Mouse (Mus musculus) NIH3T3 (cell line): ENCODE results near the gene Cyp27b1.
A peak's percentile ranks its signal among the peaks of the same experiment; 100 is the strongest.
"Not testable (repeated sequence)": the region's sequence is repeated elsewhere in the genome, so short reads cannot be mapped to it uniquely, and the experiment has no call there.

Experiments
- DNase-seq: peaks from one replicate; pipeline ENCODE4 v3.0.0-alpha.2; 2012; ENCODE audit warnings: low read depth

Cyp27b1 gene

DNA sequence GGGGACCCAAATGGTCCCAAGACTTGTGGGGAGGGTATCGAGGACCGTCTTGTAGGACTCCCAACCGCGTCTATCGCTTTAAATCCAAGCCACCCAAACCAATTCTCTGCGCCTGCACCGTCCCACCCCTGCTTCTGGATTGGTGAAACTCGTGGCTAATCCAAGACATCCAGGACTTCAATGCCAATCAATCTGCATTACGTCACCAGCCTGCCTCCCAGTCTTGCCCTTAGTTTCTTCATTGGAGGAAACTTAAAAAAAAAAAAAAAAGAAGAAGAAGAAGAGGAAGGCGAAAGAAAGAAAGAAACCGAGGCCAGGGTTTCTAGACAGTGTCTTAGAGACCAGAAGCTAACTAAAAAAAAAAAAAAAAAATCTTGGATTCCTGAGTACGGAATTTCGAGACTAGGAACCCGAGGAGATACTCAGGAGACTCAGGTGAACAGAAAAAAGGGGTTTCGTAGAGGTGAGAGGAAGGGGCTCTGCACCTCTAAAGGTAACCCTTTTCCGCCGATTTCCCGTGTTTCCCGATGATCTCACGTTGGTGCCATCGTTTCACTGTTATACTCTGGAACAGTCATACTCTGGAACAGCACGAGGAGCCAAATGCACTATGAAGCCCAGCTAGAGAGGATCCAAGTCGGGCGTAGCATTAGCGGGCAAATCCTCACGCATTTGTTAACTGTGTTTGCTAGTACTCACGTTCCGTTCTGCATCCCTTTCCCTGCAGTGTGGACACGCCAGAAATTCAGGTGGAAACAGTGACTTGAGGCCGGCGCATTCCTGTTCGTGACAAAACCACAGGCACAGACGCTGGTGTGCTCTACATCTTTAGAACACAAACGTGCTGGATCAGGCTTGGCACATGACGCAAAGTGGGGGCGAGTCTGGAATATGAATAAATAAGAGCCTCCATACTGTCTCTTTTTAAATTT, 22.4 kb downstream of the Cyp27b1 start, which contains the start of gene Tspan31:
TSS of gene Tspan31 (minus strand) at position 75 of the 932 bp plus-strand sequence.
- peak; percentile 98 for DNase-seq

DNA sequence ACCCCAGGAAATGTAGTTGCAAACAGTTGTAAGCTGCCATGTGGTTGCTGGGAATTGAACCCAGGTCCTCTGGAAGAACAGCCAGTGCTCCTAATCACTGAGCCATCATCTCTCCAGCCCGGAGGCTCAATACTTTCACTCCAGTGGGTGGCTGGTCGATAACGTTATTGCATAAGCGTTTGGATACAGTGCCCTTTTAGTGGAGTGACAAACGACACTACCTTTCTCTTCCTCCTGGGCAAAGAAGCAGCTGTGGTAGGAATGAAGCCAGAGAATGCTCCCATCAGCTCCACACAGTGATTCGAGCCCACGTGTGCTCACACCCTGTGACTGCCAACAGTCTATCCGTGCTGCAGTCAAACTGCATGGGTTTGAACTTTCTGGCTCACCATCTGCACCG, 23.2 kb downstream of the Cyp27b1 start:
- DNase-seq: peak; percentile 24

- not testable (repeated sequence) for DNase-seq
Observed at GRCm38 (mm10) chr10:127072270-127072669, 24.2 kb downstream of the Cyp27b1 start.

- not testable (repeated sequence) for DNase-seq
Observed at GRCm38 (mm10) chr10:127072969-127073368, 24.9 kb downstream of the Cyp27b1 start.

GRCm38 (mm10) chr10:127073981-127074380, 25.9 kb downstream of the Cyp27b1 start:
- DNase-seq: peak; percentile 91

DNA sequence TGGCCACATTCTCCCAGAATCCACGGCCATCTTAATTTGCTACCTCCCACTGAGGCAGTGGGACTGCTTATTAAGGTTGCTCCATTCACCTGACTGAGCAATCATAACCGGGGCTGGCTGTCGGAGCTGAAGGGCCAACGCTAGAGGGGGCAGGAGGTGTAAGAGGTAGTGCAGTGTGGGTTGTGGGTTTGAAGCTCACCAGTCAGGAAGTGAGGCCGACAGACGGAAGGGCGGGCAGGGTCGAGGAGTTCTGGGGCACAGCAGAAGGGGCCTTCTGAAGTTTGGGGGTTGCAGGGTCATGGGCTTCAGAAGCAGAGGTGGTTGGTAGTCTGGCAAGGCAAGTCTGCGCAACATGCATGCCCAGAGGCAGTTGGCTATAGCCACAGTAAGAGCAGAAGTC, 27.0 kb downstream of the Cyp27b1 start, which contains the start of gene Agap2:
TSS of gene Agap2 (plus strand) at position 205 of the 400 bp plus-strand sequence.
- no peak for DNase-seq

GRCm38 (mm10) chr10:127075651-127076050, 27.6 kb downstream of the Cyp27b1 start:
- no peak for DNase-seq

GRCm38 (mm10) chr10:127076082-127076481, 28.0 kb downstream of the Cyp27b1 start:
- no peak for DNase-seq

GRCm38 (mm10) chr10:127077515-127077914, 29.5 kb downstream of the Cyp27b1 start:
- no peak for DNase-seq

- peak; percentile 17 for DNase-seq
Observed at GRCm38 (mm10) chr10:127078001-127078676, 30.1 kb downstream of the Cyp27b1 start.

GRCm38 (mm10) chr10:127078677-127079575, 30.9 kb downstream of the Cyp27b1 start:
- peak; percentile 82 for DNase-seq

GRCm38 (mm10) chr10:127079665-127080391, 31.8 kb downstream of the Cyp27b1 start:
- DNase-seq: no peak

DNA sequence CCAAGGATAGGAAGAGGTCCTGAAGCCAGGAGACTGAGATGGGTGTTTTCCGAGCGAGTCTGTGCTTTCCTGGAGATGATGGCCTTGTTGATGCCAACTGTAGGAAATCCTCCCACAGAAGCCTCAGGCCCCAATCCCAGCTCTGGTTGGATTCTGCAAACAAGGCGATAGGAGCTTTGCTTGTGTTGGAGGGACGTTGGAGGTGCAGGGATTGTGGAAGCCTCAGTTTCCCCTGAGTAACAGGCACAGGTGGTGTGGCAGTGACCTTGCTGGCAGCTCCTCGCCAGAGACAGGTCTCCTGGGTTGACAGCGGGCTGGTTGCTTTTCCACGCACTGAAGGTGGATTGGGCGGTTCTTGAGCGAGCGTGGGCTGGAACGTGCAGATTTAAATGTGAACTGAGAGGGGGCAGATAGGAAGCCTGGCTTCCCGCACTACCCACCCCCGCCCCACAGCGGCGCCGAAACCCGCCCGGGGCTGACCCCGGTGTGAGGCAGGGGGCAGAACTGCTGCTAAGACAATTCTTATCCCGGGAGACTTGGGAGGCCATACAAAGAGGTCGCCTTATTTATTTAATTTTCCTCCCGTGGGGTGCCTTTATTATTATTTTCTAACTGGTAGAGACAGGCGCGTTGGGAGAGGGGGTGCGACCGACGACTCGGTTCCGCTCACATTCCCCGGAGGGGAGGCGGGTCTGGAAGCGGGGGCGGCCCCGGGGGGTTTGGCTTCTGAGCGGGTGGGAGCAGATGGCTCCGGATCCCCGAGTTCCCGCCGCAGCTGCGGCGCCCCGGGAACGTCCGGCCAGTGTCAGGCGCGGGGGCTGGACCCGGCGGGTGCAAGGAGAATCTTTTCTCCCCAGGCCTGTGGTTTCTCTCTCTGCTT, 33.1 kb downstream of the Cyp27b1 start:
- DNase-seq: no peak

GRCm38 (mm10) chr10:127081996-127082620, 34.1 kb downstream of the Cyp27b1 start:
- no peak for DNase-seq

DNA sequence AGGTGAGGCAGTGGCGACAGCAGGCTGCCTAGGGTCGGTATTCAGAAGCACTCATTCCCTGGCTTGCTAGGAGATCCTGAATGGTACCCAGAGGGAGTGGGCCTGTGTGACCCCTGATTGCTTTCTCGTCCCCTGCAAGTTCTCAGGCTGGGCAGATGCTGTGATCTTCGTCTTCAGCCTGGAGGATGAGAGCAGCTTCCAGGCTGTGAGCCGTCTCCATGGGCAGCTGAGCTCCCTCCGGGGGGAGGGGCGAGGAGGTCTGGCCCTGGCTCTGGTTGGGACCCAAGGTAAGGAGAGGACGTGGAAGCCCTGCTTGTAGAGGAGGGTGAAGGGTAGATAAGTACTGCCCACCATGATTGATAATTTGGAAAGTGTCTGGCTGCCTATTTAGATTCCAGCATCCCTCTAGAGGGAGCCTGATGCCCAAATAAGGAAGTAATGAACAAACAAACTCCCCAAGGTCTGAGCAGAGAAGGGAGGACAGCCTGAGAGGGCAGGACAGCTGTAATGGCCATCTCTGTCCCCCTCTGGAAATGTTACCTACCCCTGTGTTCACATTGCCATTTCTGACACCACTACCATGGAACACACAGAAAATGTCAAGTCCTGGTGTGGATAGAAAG, 35.4 kb downstream of the Cyp27b1 start:
- no peak for DNase-seq

DNA sequence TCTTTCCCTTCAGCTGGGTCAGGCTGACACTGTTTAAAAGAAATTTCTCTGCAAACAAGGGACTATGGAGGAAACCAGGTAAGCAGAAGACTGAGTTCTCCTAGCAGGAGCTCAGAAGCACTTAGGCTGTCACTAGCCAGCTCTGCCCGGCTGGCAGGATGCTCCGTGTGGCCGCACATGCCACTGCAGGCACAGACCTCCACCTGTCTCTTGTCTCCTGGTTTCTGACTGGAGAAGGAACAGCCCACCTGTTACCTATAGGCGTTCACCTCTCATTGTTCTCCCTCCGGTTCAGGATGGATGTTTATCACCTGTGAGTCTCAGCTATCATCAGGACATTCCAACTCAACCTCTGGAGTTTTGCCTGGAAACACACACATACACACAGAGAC, 35.9 kb downstream of the Cyp27b1 start:
- no peak for DNase-seq

- no peak for DNase-seq
Observed at GRCm38 (mm10) chr10:127085052-127085451, 37.0 kb downstream of the Cyp27b1 start.

GRCm38 (mm10) chr10:127085633-127086032, 37.6 kb downstream of the Cyp27b1 start:
- no peak for DNase-seq
